Mouse (Mus musculus) right cerebral cortex, adult 18-20 months (tissue): ENCODE measurements at regions not wholly inside any gene's neighbourhood (a gene's known extent, or its start where the extent isn't known, plus 50 kb on each side); places are given as distances from the start of the nearest gene placed in this dataset.

Source experiments
- DNase-seq: peaks from one replicate; pipeline ENCODE4 v3.0.0; 2022; ENCODE audit warnings: mixed read lengths

DNA sequence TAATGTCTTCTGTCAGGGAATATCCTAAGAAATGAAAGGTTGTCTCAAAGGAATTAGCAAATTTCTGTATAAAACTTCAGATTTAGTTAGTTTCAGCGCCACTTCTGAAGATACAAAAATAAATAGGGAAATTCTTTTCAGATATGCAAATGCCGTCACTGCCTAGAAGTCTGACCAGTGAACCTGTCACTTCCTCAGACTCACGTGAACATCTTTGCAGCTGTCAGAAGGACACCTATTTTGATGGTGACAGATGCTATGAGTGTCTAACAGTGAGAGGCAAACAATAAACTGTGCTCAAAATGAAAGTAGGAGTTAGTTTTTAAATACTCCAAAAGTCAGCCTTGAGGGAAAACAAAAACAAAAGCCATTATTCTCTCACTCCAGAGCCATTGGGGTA, 57.5 kb upstream of the Igf1r start:
- no peak for DNase-seq

DNA sequence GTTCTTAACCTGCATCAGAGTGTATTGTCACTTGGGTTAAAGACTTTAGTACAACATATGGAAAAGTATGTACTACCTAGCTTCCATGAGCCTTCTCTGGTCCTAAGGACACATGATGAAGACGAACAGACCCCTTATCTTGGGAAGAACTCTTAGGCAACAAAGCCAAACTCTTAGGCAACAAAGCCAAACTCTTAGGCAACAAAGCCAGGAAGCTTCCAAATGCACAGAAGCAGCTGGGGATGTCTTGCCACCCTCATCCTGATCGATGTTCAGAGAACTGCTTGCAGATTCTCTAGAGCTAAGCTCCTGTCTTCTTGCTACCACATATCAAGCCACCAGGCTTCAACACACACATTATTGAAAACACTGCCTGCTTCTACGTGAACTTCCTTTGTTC, 59.7 kb upstream of the Igf1r start:
- DNase-seq, result no peak

DNA sequence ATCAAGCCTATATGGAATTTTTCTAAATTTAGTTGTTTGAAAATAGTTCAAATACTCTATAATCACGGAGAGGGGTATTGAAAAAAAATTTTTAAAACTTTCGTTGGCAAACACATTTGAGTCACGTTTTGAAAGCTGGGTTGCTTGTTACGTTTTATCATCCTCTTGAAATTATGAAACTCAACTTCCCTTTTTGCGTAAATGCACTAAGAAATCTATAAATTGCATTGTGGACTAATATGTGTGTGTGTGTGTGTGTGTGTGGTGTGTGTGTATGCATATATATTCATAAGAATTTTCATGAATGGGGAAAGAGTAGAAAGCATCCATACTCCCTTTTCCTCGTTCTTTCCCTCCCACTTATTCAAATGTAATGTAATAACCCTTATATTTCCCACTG, 69.6 kb upstream of the Igf1r start:
- no peak for DNase-seq

- peak; percentile 10 for DNase-seq
Measured at GRCm38 (mm10) chr7:67882606-67883005, 70.0 kb upstream of the Igf1r start.

- DNase-seq, result no peak
Measured at GRCm38 (mm10) chr7:67878226-67878625, 74.4 kb upstream of the Igf1r start.

- DNase-seq, result no peak
Measured at GRCm38 (mm10) chr7:67877587-67877986, 75.0 kb upstream of the Igf1r start.

DNA sequence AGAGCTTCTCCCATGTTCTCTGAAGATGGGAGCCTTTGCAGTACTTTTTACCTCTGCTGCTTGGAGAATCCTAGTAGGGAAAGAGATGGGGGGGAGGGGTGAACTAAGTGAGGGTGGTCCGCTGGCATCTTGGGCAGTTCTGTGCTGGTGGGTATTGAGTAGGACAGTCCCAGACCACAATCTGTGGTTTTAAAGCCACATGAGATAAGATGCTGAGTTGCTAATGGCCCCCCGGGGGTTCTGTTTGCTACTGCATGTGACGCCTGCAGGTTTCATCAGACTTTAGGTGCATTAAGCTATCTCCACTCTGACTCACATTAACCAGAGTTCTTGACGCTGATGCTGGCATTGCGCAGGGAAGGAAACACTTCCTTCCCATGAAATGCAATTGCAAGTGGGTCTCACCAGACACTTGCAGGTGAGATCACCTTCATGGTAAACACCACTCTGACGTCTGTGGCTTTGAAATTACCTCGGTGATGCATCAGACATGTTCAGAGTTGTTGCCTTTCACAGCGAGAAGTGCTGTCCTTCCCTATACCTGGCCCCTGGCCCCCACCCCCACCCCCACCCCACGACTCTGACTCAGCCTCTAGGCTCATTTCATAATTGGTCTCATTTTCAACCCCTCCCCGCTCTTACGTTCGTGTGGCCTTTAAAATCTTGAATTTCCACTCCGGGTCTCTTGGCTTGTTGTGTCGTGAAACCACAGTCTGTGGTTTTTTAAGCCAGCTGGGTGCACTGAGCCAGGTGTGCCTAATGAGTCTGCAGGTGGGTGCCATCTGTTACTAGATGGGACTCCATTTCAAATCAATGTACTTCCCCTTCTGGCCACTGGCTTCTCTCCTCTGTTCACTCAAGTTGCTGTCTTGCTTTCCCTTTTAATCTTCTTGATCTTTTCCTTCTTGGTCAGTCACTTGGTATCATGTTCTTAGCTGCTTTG, 94.8 kb upstream of the Synm start:
- DNase-seq, result no peak

DNA sequence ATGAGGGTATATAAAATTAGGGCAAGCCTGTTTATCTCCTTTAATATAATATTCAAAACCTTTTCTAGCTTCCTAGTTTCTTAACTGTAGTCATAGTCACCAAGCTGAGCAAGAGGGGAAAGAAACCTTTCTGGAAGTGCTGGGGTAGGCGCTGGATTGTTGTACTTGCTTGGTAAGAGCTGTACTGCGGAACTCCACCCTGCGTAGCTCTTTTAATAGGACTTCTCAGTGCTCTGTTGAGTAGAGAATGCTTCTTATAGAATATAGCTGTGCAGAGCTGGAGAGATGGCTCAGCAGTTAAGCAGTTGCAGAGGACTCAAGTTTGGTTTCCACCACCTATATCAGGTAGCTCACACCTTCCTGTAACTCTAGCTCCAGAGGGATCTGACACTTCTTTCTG, 93.3 kb upstream of the Synm start:
- DNase-seq, result no peak

DNA sequence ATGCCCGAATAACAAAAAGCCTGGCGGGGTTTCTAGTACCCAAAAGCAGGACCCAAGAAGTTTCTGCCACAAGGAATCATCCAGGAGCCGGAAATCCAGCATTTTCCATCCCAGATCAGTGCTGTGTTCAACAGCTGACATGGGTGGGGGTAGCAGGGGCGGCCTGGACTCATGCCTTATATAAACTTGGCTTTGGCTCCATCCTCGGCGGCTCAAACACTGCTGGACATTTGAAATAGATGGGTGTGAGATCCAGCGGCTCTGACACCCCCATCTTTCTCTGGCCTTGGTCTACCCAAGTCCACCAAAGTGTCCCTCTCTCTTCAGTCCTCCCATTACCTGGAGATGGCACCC, 89.9 kb upstream of the Synm start:
- DNase-seq, result no peak

DNA sequence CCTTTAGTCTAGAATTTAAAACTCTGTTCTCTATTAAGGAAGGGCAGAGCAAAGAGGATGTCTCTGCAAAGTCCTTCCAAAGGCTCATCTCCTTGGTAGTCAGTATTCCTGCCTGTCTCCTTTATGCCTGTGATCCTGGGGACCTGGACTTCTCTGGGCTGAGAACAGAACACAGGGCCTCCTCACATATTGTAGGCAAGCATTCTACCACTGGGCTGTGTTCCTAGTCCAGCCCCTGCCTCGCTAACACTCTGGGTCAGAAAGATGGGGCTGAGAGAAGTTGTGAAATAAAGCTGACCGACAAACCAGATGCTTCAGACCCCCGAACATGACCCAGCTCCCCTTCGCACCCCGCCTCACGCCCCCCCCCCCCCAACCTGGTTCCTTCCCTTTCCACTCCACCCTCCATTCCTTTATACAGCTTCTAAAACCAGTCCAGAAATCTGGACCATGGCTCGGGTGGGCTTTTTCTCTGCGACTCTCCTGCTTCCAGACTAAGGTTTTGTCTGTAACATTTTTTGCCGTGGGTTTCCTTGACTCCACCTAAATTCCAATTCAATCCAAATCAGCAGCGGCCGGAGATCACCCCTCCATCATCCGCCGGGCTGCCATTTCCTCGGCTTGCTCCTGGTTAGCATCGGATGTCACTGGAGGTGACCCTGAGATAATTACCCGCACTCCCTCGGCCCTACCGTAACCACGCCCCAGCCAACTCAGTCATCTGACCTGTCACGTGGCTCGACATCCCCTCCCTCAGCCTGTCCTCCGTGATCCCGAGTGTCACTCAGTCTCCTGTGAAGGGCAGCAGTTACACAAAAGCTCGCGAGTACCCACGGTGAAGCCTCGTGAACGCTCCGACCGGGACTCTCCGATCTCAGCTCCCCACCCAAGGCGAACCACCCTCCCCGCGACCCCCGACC, 89.3 kb upstream of the Synm start:
- peak; percentile 71 for DNase-seq

DNA sequence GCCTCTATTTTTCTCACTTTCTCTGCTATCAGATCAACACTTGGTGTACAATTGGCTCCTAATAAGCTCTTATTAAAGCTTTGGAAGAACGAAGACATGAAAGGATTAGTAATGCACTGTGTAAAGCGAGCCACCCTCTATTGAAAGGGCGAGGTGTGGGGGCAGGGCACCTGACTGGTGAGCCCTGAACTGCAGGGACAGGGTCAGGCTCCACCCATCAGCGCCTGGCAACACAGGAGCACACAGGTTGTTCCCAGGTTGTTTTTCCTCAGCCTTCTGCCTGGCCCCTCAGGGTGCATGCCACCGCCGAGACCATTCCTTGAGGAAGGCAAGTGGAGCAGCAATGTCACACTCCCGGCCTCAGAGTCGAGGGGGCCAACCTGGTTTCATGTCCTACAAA, 87.3 kb upstream of the Synm start:
- no peak for DNase-seq

GRCm38 (mm10) chr7:67836984-67837383, 77.4 kb upstream of the Synm start:
- no peak for DNase-seq

- DNase-seq, result no peak
Measured at GRCm38 (mm10) chr7:67836117-67836949, 76.8 kb upstream of the Synm start.

DNA sequence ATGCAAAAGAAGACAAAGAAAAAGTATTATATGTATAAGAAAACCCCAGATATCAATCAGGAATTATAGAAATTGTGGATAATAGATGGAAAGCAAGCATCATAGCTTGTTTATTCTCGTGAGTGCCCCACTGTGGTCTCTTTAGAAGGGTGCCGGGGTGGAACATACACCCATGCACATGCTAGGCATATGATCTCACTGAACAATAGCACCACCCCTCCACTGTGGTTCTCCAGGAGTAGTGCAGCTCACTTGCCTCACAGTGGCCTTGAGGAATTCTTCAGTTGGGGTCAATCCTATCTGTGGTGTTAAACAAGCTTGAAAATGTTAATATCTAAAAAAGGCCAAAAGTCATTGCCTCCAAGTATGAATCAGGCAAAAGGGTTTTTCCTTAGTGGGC, 72.2 kb upstream of the Synm start:
- no peak for DNase-seq

- DNase-seq, result no peak
Measured at GRCm38 (mm10) chr7:67827386-67827785, 67.8 kb upstream of the Synm start.

DNA sequence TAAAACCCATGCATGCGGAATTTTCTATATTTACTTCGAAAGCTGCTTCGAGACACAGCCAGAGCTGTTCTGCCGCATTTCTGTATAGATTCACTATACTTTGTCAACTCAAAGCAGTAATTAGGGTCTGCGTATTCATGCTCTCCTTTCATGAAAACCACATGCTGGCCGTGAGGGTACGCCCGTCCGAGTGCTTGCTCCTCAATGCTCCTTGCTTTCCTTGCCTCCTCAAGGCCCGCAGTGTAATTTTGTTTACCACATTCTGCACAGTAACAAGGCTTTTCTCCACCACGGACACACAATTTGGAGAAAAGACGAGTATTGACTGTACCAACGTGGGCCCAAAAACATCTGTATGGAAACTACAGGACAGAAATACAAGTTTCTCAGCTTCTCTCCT, 67.4 kb upstream of the Synm start:
- DNase-seq, result no peak

GRCm38 (mm10) chr7:67826368-67826767, 66.8 kb upstream of the Synm start:
- DNase-seq, result no peak

DNA sequence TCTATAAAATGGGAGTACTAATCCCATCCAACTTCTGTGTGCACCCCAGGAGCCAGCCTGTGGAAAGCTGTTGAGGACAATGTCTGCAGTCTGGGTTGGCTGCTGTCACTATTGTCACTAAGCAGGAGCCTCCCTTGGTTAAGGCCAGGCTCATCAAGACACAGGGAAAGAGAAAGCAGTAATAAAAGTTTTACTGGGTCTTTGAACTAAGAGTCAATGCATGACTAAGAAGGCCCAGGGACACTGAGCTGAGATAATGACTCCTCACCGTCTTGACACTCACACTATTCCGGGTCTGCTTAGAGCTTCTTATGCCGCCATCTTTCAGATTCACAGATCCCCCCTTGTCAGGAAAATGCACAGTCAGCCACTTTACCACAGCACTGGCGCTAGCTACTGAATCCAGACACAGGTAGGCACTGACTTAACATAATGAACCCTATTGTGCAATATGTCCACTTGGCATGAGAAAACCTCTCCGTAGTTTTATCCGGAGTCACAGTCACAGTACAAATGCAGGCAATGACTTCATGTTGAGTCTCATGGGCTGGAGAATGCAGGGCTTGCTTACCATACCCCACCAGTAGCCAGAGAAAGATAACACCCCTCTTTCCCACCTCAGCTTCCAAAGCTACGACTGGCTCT, 66.2 kb upstream of the Synm start:
- no peak for DNase-seq

- DNase-seq, result peak; percentile 43
Measured at GRCm38 (mm10) chr7:67823943-67824645, 64.6 kb upstream of the Synm start.

- DNase-seq, result no peak
Measured at GRCm38 (mm10) chr7:67819551-67819950, 60.0 kb upstream of the Synm start.

GRCm38 (mm10) chr7:67817556-67817955, 58.0 kb upstream of the Synm start:
- DNase-seq, result no peak

DNA sequence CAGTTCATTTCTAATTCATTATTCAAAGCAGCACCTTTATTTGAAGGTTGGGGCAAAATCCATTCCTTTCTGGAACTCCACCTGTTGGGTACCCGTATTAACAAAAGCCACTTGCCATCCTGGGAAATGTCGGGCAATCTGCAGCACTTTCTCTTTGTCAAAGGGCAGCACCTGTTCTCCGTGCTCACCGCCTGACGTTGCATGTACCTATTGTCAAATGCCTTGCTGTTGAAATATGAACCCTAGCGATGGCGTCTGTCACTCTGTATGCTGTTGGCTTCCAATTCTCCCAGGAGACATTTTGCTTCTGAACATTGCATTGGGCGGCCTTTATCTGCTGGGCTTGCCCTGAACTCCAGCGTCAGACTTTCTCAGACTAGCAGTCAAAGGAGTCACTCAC, 55.3 kb upstream of the Synm start:
- no peak for DNase-seq
